7 mouse cellular contexts compared by ENCODE assay signal in the genomic region with DNA sequence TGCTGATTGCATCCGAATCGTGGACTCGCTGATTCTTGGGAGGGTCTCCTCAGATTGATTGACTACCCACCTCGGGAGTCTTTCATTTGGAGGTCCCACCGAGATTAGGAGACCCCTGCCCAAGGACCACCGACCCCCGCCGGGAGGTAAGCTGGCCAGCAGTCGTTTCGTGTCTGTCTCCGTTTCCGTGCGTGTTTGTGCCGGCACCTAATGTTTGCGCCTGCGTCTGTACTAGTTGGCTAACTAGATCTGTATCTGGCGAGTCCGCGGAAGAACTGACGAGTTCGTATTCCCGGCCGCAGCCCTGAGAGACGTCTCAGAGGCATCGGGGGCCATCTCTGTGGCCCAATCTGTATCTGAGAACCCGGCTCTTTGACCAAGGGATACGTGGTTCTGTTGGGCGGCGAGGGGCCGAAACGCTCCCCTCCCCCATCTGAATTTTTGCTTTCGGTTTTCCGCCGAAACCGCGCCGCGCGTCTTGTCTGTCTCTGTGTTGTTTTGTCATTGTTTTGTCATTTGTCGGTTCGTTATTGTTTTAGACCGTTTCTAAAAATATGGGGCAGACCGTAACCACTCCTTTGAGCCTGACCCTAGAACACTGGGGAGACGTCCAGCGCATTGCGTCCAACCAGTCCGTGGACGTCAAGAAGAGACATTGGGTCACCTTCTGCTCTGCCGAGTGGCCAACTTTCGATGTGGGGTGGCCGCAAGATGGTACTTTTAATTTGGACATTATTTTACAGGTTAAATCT.
DNase-seq lines count a peak whose midpoint lies in the region; ATAC-seq lines count a peak whose summit lies in the region.
"Not testable (repeated sequence)": the region's sequence is repeated elsewhere in the genome, so short reads cannot be mapped to it uniquely, and the experiment has no call there.

No protein-coding gene starts in this region.

- H3K4me3 ChIP-seq in forebrain, embryonic 11.5 days (ENCODE audit: low read depth, low read length) = peak overlapping the region; percentile 26
- peak overlapping the region; percentile 52 for H3K4me3 ChIP-seq in heart, embryonic 16.5 days (ENCODE audit: low read length)
- H3K4me3 ChIP-seq in limb, embryonic 15.5 days = peak overlapping the region; percentile 22
- H3K4me3 ChIP-seq in megakaryocyte, embryonic 14.5 days (replicated peaks) = peak overlapping the region; percentile 84

- not testable (repeated sequence) for H3K9me3 ChIP-seq in forebrain, embryonic 11.5 days (ENCODE audit: control insufficient read depth, low read length); limb, embryonic 15.5 days
- H3K9me3 ChIP-seq in heart, embryonic 16.5 days (replicated peaks; ENCODE audit: control insufficient read depth, low read length) = peaks cover 15% of the 10 kb centered on the region
- H3K9me3 ChIP-seq in megakaryocyte, embryonic 14.5 days = peaks cover 12% of the 10 kb centered on the region

- H3K36me3 ChIP-seq in forebrain, embryonic 11.5 days (ENCODE audit: control insufficient read depth, insufficient read depth, low read length); heart, embryonic 16.5 days (ENCODE audit: control insufficient read depth, insufficient read depth); limb, embryonic 15.5 days; megakaryocyte, embryonic 14.5 days (replicated peaks; ENCODE audit: low read length): not testable (repeated sequence)

- 0 out of 2 replicates have a peak overlapping the region, but pooled peaks have one; percentile 18 for H3K4me2 ChIP-seq in forebrain, embryonic 11.5 days (ENCODE audit: low read depth, low read length, severe bottlenecking)
- peak overlapping the region; percentile 41 for H3K4me2 ChIP-seq in heart, embryonic 16.5 days (ENCODE audit: low read depth, low read length)
- peak overlapping the region; percentile 12; the same call in 1 of the 2 replicates for H3K4me2 ChIP-seq in limb, embryonic 15.5 days

- not testable (repeated sequence) for H3K27ac ChIP-seq in forebrain, embryonic 11.5 days (ENCODE audit: low read depth, low read length); heart, embryonic 16.5 days (ENCODE audit: low read length); limb, embryonic 15.5 days

- H3K4me1 ChIP-seq in forebrain, embryonic 11.5 days (replicated peaks; ENCODE audit: control insufficient read depth, insufficient read depth, low read length); heart, embryonic 16.5 days (ENCODE audit: control insufficient read depth, insufficient read depth, low read length); limb, embryonic 15.5 days; megakaryocyte, embryonic 14.5 days: not testable (repeated sequence)

- 71% methylated on average over 48 of the region's 51 CpGs for WGBS in forebrain, embryonic 11.5 days
- 61% methylated on average over 51 of the region's 51 CpGs for WGBS in heart, embryonic 16.5 days
- 71% methylated on average over 51 of the region's 51 CpGs for WGBS in limb, embryonic 15.5 days

- H3K9ac ChIP-seq in forebrain, embryonic 11.5 days (ENCODE audit: low read length); heart, embryonic 16.5 days (ENCODE audit: low read length); limb, embryonic 15.5 days: not testable (repeated sequence)

- peak; percentile 35 for DNase-seq in cerebellum, adult 8-10 months
- peak; percentile 55 for DNase-seq in forebrain, embryonic 11.5 days (ENCODE audit: low spot score)
- DNase-seq in kidney, adult 18-20 months = peak; percentile 36
- DNase-seq in ovary, postnatal 36 days (ENCODE audit: low spot score) = peak; percentile 17

- not testable (repeated sequence) for ATAC-seq in forebrain, embryonic 11.5 days (replicated peaks; ENCODE audit: low FRiP score); heart, embryonic 16.5 days (replicated peaks; ENCODE audit: extremely low read depth, insufficient read depth, low FRiP score); limb, embryonic 15.5 days (ENCODE audit: insufficient number of reproducible peaks, low FRiP score, low TSS enrichment, low read depth)

- H3K27me3 ChIP-seq in forebrain, embryonic 11.5 days (ENCODE audit: control insufficient read depth, insufficient read depth, low read length); heart, embryonic 16.5 days (ENCODE audit: control insufficient read depth, insufficient read depth, low read length); limb, embryonic 15.5 days; megakaryocyte, embryonic 14.5 days (replicated peaks): not testable (repeated sequence)

Comparison
In these comparisons a context has a peak if more than half of its experiments do, and no peak if none do; other contexts are left out.
1. H3K4me3 ChIP-seq: peak in every context shown above with its lines; median percentile 84 in megakaryocyte, embryonic 14.5 days; 52 in heart, embryonic 16.5 days; 26 in forebrain, embryonic 11.5 days; 22 in limb, embryonic 15.5 days.